Mouse (Mus musculus) kidney, adult 18-20 months (tissue): Measurements from ENCODE around the gene Lamb3.
A peak's percentile ranks its signal among the peaks of the same experiment; 100 is the strongest.

Experiments
- DNase-seq: peaks from one replicate; pipeline ENCODE4 v3.0.0; 2021

The Lamb3 gene

DNA sequence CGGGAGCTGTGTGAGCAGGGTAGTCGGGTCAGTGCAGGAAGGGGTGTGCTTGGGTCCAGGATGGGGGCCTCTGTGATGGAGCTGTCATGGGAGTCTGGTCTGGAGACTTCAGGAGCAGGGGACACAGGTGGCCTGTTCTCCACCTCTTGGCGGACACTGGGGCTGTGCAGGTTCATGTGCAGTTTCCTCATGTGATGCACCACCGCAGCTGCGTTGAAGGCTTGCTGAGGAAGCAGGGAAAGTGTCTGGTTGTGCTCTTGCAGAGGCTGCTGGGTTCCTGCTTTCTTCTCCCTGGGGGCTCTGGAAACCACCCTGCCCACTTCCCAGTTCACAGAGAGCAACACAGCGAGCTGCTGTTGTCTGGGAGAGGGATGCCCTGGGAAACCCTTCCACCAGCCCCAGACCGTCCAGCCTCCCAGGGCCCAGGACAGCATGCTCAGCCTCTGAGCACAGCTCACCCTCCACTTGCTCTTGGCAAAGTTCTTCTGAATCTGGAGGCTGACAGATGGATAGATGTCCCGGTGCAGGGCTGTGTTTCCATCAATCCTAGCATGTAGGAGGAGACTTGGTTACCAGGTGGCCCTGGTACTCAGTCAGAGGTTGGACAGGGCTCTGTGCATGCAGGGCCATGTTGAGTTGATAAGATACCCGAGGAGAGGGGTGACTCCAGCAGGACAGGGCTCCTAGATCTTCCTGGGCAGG, 140.9 kb downstream of the Lamb3 start:
- DNase-seq, result no peak

DNA sequence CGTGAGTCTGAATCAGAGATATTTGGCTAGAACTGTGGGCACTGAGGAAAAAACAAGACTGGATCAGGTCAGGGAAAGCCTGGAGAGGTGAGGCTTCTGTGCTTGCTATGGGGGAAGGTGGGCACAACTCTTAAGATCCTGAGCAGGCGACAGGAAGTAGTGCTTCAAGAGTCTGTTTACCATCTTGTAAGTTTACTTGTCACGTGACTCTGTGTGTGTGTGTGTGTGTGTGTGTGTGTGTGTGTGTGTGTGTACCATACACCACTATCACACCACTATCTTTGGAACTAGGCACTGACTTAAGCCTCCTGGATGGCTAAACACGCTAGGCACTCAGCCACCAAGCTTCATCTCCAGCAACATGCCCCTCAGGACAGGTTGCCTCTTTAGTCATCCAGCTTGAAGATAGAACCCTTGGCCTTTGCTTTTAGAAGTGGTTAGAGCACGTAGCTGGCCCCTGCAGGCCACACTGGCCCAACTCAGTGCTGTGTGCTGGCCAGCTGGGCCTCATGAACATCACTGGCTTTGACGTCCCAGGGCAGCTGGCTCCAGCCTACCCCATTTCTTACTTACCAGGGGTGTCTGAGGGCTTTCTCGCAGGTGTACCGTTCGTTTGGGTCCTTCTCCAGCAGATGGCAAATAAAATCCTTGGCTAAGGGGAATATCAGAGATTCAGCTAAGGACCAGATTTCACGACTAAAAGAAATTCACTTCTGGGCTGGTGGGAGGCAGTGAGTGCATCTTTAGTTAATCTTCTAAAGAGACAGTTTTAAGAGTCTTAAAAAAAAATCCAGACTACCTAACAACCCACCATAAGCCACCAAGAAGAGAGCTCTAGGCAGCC, 142.4 kb downstream of the Lamb3 start:
- DNase-seq, result no peak

DNA sequence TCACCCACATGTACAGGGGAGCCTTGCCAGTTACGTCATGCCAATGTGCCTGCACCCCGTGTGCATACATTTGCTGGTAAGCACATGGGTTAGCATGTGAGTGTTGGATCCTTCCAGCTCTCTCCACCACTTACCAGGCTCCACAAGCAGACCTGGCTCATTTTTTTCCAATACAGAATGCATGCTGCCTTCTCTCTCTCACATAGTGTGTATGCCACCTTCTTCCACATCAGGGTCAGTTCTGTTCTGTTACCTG, 143.0 kb downstream of the Lamb3 start:
- DNase-seq, result no peak

DNA sequence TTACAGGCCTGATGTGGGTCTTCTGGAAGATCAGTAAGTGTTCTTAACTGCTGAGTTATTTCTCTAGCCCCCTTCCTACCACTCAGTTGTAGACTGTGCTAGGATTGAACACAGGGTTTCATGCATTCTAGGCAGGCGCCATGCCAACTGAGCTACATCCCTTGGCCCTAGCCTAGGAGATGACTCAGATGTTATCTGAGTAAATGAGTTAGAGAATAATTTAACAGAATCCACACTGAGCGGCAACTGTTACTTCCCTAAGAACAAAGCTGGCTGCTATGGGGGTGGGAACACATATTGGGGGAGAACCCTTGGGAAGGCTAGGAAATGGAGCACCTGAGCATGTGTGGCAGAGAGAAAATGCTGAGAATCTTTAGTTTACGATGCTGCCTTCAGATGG, 144.1 kb downstream of the Lamb3 start:
- DNase-seq, result peak; percentile 47

DNA sequence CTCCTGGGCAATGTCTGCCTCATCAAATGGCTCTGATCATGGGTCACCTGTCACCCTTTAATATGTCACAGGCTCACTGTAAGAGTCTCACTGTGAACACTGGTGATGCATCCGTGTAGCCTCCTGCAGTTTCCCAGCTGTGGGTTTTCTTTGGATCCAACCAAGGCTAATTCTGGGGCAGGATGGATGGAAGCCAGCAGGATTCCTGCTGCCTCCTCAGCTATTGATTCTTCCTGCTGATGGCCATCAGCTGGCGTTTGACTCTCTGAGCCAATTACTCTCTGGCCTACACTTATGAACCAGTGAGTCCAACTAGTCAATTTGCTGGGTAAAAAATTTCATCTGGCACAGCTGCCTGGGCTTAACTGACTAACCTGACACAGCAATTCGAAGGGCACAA, 151.7 kb downstream of the Lamb3 start:
- DNase-seq, result no peak

DNA sequence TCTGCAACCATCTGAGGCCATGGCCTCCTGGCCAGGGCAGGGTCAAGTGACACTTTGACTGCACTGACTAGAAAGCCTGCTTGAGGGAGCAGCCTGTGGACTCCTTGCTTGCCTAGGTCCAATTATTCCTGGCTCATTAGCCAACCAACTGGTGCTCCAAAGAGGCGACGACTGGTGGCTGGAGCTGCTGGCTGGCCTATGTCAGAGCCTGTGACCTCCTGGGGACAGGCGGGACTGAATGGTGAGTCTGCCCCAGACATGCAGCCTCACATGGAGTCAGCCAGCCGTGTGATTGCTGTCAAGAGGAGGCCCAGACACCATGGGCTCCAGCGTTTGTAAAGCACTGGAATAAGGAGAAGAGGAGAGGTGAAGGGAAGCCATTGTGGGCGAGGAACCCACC, 153.7 kb downstream of the Lamb3 start:
- DNase-seq, result no peak

DNA sequence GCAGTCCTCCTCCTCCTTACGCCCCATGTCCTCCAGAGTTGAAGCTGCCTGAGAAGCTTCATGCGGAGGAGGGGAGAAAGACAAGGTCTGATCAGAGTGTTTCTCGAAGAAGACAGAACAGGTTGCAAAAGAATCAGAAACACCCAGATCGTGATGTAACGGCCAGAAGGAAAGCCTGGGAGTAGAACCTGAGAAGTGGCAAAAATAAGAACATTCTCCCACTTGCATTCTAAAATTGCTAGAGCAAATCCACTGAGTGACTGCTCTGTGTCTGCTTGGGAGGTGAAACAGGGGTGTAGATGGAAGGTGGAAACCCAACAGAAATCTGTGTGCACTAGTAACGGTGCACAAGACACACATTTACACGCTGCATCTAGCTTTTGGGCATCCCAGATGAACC, 154.6 kb downstream of the Lamb3 start:
- DNase-seq, result no peak

DNA sequence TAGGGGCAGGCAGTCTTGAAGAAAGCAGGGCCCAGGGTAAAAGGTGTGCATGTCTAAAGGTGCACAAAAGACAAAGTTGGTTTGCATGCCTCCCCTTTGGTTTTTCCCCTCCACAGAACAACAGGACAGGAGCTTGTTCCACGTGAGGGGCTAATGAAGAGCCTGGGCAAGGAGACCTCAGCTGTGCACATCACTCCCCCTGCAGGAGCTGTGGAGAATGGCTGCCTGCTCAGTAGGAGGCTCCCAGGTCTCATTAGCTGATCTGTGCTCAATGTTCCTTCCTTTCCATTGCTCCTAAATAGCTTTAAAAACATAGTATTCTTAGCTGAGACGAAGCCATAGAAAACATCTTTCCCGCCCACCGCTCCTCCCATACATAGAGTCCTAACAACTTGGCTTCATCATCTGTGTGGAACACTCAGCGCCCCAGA, 156.3 kb downstream of the Lamb3 start:
- peak; percentile 51 for DNase-seq

DNA sequence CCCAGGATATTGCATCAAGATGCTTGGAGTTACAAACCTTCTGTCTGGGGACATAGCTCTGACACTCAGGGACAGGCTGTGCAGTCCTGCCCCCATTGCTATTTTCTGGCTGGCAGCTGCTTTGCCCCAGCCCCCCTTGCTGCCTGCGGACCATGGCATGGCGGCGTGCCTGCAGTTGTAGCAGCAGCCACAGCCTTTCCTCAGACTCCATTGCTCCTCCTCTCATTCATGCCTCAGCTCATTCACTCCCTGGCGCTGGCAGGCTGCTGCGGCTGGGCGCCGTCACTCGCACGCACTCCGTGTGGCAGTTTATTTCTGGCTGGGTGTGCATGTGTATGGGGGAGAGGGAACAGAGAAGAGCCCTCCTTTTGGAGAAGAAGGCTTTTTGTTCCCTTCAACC, 160.6 kb downstream of the Lamb3 start:
- no peak for DNase-seq

DNA sequence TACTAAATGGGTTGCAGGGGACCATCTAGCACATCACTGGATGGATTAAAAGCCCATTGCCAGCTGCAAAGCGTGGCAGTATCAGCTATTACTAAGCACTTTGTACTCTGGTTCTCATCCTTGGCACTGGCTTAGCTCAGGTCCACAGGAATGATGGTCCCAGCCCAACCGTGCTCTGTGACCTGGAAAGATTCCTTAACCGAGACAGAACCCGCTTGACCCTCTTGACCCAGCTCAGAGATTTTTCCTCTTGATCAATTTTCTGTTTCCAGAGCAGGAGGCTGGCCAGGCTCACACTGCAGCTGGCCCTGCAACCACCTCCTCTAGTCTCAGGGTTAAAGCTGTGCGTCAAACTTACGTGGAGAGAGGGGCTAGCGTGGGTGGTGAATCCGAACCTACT, 161.6 kb downstream of the Lamb3 start:
- DNase-seq, result peak; percentile 47

DNA sequence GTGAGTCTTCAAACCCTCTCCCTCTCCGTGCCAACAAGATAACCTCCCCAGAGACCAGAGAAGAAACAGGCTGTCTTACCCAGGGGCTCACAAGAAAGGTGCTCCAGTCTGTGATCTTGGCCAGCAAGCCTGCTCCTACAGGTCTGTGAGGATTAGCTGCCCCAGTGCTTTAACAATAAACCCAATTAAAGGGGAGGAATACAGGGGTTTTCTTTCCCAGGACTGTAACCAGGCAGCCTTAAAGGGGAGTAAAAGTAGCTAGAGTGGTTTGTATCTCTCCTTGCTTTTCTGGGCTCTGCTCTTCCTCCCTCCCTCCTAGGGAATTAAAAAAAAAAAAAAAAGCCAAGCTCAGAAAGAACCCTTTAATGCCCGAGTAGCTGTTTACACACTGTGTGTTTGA, 162.6 kb downstream of the Lamb3 start, which contains the start of gene Camk1g:
Gene Camk1g, minus strand, starts transcription at position 203 of the 400 bp plus-strand sequence.
- DNase-seq, result no peak

DNA sequence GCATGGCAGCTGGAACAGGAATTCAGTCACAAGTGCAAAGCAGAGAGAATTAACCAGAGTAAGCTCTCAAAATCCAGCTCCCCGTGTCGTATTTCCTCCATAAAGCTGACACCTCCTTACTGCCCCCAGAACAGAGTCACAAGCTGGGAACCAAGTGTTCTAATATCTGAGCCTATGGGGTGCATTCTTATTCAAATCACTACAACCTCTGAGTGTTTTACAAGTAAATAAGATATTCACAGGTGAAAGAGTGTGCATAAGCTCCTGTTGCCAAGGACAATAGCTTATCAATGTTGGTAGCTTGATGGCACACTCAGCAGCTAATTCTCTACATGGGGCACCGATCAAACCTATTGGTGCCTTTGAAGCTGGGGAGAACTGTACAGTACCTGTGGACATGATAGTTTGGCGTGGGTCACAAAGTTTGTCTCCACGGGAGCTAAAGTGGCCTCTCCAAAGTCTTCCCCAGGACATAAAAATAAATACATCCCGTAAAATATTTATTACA, 166.5 kb downstream of the Lamb3 start:
- no peak for DNase-seq

DNA sequence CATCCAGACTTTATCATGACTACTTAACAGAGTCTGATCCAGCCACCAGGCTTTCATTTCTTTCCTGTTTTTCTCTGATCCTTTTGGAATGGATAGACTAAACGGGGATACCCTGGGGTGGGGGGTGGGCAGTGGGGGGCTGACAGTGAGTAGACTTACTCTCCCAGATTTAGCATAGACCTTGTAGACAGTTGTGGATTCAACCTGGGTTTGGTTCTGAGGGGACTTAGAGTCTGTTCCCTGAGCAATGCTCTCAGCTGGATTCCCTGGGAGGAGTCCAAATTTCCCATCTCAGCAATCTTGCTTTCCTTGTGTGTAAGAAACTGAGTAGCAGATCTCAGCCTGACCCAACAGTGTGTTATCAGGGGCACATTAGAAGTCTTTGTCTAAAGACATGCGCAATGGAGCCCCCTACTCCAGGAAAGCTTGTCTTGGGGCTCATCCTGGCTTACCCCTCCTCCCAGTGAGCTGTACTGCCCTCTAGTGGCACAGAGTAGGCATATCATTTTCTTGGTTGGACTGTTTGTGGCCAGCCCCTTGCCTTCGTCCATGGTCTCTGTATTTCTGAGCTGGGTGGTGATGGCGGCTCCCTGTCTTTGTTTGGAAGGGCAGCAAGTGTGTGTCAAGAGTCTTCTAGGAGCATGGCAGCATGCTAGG, 169.1 kb downstream of the Lamb3 start:
- DNase-seq, result peak; percentile 42

DNA sequence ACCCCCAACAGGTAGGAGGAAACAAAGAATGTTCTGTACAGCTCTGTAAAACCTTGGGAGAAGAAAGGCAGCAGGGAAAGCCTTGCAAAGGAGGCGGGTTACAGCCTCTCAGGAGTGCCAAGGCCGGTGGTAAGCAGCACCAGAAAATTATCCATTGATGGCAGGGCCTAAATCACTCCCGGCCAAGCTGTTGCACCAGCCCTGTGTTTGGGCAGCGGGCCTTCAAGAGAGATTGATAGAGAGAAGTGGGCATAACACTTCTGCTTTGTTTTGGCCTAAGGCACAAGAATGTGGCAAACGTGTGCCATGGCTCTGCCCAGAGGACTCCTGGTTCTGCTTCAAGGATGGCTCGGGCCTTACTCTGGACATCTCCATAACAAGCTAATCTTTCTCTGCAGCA, 172.1 kb downstream of the Lamb3 start:
- no peak for DNase-seq

DNA sequence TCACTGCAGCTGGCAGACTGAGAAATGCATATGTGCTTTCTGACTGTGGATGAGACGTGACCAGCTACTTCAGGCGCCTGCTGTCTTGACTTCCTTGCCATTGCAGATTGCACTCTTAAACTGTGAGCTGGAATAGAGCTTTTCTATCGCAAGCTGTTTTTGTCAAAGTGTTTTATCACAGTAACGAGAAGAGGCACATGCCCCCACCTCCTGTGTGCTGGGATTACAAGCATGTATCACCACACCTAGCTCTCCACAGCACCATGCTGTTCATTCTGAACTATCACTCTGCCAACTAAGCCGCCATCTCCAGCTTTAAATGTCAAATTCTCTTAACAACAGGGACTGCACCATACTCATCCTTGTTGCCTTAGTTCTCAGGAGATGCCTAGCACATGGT, 173.4 kb downstream of the Lamb3 start:
- no peak for DNase-seq

DNA sequence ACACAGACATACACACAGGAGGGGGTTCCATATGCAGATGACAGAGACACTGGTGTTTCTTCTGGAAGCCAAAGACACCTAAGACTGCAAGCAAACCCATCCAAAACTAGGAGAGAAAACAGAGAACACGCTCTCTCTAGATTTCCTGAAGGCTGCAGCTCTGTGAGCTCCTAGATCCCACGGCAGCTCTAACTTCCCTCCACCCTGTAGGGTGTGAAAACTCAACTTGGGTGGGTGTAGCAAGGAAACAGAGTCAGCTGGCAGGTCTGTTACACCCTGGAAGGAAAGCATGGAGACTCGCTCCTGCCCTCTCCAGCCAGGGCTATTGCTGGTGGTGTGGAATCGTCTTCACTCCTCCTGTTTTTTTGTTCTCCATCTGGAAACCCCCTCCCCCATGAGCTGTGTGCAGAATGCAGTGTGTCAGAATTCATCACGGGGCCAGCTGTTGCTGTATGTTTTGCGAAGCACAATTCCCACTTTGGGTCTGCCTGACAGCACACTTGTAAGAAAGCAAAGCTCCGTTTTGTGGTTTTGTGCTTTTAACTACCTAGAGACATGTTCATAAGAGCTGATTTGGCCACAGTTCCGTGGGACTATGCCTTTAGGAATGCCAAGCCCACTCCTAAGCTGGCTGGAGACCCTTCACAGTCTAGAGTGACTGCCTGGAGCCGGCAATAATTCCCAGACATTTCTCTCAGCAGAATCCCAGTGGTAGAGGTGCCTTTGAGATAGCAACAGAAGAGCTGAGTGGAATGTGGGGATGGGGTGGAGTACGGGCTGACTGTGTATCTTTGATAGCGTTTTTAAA, 174.3 kb downstream of the Lamb3 start:
- no peak for DNase-seq

DNA sequence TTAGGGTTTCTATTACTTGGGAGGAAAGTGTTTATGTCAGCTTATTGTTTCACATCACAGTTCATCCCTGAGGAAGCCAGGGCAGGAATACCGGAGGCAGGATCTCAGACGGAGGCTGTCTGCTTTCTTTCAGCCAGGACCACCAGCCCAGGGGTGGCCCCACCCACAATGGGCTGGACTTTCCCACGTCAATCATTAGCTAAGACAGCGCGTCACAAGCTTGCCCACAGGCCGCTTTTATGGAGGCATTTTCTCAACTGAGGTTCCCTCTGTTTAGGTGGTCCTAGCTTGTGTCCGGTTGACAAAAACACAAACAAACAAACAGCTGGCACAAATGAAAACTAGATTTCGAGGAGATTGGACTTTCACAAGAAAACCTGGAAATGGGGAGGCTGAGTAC, 174.9 kb downstream of the Lamb3 start:
- peak; percentile 31 for DNase-seq

DNA sequence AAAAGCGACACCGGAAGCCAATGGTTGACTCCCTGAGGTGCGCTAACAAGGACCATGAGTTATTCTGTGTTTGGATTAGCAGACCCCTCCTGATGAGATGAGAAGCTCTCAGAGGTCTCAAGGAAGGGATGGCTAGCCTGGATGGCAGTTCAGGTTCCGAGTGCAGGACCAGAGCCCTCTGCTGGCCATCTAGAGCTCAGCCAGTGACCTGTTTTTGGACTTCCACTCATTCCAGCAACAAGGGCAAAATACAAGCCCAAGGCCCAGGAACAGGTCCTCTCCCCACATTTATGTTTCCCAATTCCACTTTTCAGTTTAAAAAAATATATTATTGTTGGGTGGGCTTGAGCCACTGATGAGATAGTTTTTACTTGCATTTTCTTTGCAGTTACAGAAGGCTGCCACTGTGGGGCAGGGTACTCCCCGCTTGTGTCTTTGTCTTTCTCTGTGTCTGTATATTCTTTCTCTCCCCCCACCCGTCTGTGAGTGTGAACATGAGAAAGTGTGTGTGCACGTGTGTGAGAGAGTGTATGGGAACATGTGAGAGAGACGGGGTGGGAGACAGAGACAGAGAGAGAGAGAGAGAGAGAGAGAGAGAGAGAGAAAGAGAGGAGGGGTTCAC, 175.5 kb downstream of the Lamb3 start:
- peak; percentile 59 for DNase-seq

DNA sequence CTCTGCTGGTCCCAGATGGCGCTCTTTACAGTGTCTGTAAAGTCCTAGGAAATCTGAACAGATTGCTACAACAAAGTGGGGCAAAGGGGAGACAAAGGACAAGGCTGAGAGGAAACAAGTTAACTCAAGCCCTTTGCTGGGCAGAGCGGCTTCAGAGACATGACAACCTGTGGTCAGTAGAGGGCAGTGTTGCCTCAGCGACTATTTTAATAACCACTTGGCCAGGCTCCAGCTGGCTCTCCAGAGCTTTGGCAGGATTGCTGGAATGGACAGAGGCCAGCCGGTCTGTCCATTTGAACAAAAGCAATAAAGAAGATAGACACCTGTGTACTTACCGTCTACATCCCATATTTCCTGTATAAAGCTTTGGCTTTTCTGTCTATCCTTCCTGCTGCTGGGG, 178.6 kb downstream of the Lamb3 start:
- peak; percentile 88 for DNase-seq

DNA sequence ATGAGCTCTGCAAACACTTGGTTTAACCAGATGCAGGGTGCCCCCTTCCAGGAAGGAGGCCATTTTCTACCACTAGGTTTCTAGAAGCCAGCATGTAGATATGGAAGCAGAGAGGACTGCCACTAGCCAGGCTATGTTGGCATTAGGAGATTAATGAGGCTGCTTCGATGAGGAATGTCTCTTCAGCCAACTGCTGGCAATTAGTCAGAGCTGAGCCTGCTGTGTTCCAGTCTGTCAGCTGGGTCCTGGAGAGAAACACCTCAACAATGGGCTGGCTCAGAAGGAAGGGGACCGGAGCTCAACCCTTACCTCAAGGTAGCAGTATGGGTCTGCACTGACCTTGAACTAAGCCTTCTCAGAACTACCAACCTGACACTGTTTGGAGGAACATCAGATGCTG, 179.7 kb downstream of the Lamb3 start:
- no peak for DNase-seq

DNA sequence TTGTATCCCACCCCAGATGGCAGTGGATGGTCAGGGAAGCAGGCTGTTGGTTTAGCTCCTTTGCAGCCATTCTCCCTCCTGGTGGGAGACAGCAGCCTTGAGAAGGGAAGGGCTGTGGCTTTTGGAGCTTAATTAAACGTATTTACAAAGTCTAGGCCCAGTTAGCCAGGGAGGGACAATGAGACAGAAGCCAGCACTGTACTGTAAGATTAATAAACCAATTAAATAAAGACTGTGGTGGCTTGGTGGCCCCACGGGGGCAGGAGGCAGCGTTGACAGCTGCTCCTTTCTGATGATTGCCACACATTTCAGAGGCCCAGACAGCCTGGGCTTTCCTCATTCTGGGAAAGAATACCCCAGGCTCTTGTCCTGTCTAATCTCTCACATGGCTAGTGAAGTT, 182.0 kb downstream of the Lamb3 start:
- no peak for DNase-seq

DNA sequence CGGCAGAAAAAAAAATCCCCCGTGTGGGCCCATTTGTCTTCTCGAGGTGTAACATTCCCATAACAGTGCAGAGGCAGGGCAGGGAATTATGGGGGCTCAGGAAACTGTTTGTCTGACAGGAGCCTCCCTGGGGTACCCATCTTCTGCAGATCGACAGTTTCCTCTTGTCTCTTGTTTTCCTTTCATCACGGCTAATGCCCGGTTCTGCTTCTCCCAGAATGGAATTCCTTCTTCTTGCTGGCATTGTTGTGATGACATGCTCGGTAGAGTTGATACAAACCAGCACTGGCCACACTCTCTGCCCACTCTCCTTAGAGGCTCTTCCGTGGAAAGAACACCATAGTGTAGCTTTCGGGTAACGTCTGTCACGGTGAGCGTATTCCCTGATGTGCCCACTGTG, 182.5 kb downstream of the Lamb3 start:
- DNase-seq, result no peak

DNA sequence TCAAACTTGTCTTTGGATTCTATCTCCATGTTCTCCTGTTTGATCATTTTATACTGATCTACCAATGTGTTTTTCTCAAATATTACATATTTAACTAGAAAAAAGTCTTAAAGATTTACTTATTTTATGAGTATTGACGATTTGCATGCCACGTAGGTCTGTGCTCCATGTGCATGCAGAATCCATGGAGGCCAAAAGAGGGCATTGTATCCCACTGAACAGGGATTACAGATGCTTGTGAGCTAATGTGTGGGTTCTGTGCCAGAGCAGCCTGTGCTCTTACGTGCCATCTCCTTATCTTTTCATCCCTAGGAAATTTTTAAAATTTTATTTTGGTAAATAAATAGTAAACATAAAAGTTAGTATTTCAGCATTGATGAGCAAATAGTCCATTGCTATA, 184.8 kb downstream of the Lamb3 start:
- no peak for DNase-seq
